Mouse (Mus musculus): Measurements from ENCODE around the gene Akap13.

- no peak for TF ChIP-seq CTCF (IDR thresholded peaks at IDR 0.05; ENCODE audit: control insufficient read depth, insufficient read depth, low read length)
- TF ChIP-seq POLR2A (IDR thresholded peaks at IDR 0.05; ENCODE audit: borderline replicate concordance, control insufficient read depth, low read depth, low read length) = no peak
These were observed 185.3 kb downstream of the Akap13 start for GRCm38 (mm10) chr7:75640671-75641070.

Data from bone marrow, adult 2 months (tissue).